Mouse (Mus musculus) stomach, postnatal 0 days (tissue): ENCODE data around the gene Pcna.

Experiments used
- CTCF ChIP-seq: IDR thresholded peaks from 2 replicates; pipeline ENCODE4 v1.5.1; 2016; ENCODE audit warnings: antibody characterized with exemption, low read depth, mild to moderate bottlenecking, moderate library complexity
- EP300 ChIP-seq: optimal IDR thresholded peaks from 2 replicates; pipeline ENCODE3; 2016; ENCODE audit warnings: antibody characterized with exemption

DNA sequence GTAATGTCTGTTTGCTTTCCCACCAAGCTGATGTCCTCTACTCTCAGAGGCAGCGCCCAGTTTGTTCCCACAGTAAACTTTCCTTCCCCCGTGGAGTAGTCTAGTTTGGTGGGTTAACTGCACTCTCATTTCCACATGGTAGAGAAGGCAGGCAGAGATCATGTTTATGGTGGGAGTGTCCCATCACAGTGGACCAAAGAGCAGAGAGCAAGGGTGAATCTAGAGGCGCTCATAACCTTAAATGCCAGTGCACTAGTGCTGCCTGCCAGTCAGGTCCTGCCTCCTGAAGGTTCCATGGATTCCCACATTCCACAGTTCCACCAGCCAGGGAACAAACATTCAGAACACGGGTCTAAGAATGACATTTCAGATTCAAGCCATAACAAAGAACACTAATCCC lies 47.6 kb downstream of the Pcna start:
- no peak for TF ChIP-seq CTCF
- TF ChIP-seq EP300: no peak
